Mouse (Mus musculus): ENCODE measurements at regions not wholly inside any gene's neighbourhood (a gene's known extent, or its start where the extent isn't known, plus 50 kb on each side); places are given as distances from the start of the nearest gene placed in this dataset.

DNA sequence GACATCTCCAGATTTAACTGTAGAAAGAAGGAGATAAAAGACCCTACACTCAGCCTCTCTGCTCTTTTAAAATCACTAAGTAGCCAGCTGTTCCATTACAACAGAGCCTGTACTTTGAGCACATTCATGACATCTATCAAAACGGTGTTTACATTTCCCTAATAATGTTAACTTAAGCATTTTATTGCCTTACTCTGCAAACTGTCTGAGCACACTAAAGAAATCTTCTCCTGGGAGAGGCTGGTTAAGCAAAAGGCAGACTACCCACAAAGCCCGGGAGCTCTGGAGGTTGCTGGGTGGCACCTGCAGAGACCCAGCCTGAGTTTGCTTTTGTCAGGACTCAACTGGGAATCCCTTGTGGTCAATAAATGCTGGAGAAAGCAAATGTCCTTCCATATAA, 567.5 kb upstream of the Negr1 start:
- H3K27ac ChIP-seq = no peak overlapping the region
- no peak overlapping the region for H3K4me3 ChIP-seq (replicated peaks)
- peak; percentile 84; the same call in 1 of the 2 replicates for ATAC-seq (ENCODE audit: insufficient number of reproducible peaks, insufficient read depth, low FRiP score, low TSS enrichment, low read depth)
- H3K27me3 ChIP-seq = no peaks in the 10 kb centered on the region
- H3K9ac ChIP-seq (replicated peaks) = no peak overlapping the region
- H3K36me3 ChIP-seq = no peaks in the 10 kb centered on the region
- H3K4me2 ChIP-seq = no peak overlapping the region
- H3K4me1 ChIP-seq (replicated peaks) = 0 out of 2 replicates have a peak, but pooled peaks cover 3% of the 10 kb centered on the region
- H3K9me3 ChIP-seq = no peaks in the 10 kb centered on the region
- WGBS = 22% methylated on average over 2 of the region's 2 CpGs

DNA sequence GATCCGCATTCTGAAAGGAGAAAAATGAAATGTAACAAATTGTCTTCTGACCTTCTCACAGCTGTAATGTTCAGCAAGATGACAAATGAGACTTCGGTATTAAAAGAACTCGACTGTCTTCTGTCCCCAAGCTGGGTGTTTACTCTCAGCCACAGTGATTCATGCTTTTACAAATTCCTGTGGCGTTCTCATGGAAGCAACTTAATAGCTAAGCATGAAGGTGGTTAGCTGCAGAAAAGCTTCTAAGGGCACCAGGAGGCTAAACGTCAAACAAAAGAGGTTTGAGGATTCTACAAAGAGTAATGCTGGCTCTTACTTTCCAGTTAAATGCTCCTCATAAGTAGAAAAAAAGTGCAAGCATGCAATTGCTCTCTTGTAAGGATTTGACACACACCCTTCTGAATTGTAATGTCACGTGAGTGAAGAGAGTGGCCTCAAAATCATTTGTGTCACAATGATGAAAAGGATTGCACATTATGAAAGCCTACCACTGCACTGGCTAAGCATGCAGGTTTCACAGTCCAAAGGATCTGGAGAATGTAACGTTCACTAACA, 543.8 kb upstream of the Negr1 start:
- ATAC-seq (ENCODE audit: insufficient number of reproducible peaks, insufficient read depth, low FRiP score, low TSS enrichment, low read depth) = no peak
- Histone ChIP-seq H3K36me3 (no peaks in the 10 kb centered on the region), H3K9me3 (no peaks in the 10 kb centered on the region), H3K9ac (replicated peaks) (no peak overlapping the region), H3K27ac (no peak overlapping the region), H3K4me1 (replicated peaks) (no peaks in the 10 kb centered on the region), H3K4me2 (no peak overlapping the region), H3K27me3 (no peaks in the 10 kb centered on the region), H3K4me3 (replicated peaks) (no peak overlapping the region)
- WGBS = 73% methylated on average over 7 of the region's 7 CpGs

DNA sequence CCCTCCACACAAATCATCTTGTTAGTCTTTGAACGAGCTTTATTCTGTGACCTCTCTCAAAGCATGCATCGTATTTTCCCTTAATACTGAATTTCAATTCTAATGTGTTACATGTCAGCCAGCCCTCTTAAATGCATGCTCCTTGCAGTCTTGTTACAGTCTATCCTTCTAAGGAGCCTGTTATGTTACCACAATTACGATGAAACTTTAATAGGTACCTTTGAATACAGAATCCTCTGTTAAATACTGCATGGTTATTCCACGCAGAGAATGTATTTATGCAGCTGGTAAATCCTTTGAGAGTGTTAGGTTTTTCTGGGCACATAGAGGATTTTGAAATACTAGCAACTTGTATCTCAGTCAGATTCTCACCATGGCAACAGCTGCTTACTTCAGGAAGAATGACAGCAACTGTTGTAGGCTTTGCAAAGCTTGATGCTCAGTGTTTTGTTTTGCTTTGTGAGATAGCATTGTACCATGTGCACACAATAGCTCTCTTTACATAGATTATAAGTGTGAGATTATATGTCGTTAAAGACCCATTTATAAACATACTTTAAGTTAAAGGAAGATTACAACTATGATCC, 532.9 kb upstream of the Negr1 start:
- H3K27me3 ChIP-seq = no peaks in the 10 kb centered on the region
- no peaks in the 10 kb centered on the region for H3K9me3 ChIP-seq
- no peaks in the 10 kb centered on the region for H3K36me3 ChIP-seq
- H3K4me2 ChIP-seq = no peak overlapping the region
- H3K4me1 ChIP-seq (replicated peaks) = no peaks in the 10 kb centered on the region
- no peak overlapping the region for H3K4me3 ChIP-seq (replicated peaks)
- 72% methylated on average over 5 of the region's 5 CpGs for WGBS
- no peak overlapping the region for H3K27ac ChIP-seq
- H3K9ac ChIP-seq (replicated peaks) = no peak overlapping the region
- ATAC-seq (ENCODE audit: insufficient number of reproducible peaks, insufficient read depth, low FRiP score, low TSS enrichment, low read depth) = no peak

DNA sequence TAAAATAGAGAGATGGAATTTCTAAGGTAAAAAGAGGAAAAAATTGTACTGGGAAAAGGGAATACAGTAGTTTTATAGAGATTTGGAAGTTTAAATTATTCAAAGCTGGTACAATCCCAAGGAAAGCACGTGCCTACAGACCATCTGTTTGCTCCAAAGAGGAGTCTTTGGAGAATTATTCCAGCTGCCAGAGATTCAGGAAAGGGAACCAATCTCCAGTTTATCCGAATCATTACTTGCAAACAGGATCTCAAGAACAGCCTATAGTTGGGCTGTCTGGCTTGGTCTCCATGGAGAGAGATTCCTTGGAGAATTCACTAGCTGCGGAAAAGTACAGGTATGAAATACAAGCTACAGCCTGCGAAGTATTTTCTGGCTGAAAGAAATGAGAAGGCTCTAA, 491.3 kb upstream of the Negr1 start:
- ATAC-seq (ENCODE audit: insufficient number of reproducible peaks, insufficient read depth, low FRiP score, low TSS enrichment, low read depth) = no peak
- Histone ChIP-seq H3K9me3 (no peaks in the 10 kb centered on the region), H3K27me3 (no peaks in the 10 kb centered on the region), H3K36me3 (no peaks in the 10 kb centered on the region), H3K4me1 (replicated peaks) (no peaks in the 10 kb centered on the region), H3K4me2 (no peak overlapping the region), H3K4me3 (replicated peaks) (no peak overlapping the region), H3K9ac (replicated peaks) (no peak overlapping the region), H3K27ac (no peak overlapping the region)
- 78% methylated on average over 4 of the region's 4 CpGs for WGBS

DNA sequence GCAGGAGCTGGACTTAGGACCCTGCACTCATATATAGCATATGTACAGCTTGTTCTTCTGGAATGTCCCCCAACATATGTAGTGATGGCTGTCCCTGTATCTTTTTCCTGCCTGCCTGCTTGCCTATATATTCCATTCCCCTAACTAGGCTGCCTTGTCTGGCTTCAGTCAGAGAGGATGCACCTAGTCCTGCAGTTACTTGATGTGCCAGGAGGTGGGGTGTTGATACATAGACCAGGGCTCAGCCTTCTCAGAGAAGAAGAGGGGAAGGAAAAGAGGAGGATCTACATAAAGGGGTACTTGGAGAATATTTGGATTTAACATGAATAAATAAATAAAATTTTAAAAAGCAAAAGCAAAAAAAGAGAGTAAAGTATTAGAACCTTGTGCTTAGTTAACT, 479.3 kb upstream of the Negr1 start:
- no peak overlapping the region for H3K4me3 ChIP-seq (replicated peaks)
- H3K4me2 ChIP-seq = no peak overlapping the region
- no peaks in the 10 kb centered on the region for H3K27me3 ChIP-seq
- no peaks in the 10 kb centered on the region for H3K36me3 ChIP-seq
- H3K9ac ChIP-seq (replicated peaks) = no peak overlapping the region
- no peaks in the 10 kb centered on the region for H3K9me3 ChIP-seq
- H3K4me1 ChIP-seq (replicated peaks) = no peaks in the 10 kb centered on the region
- no peak for ATAC-seq (ENCODE audit: insufficient number of reproducible peaks, insufficient read depth, low FRiP score, low TSS enrichment, low read depth)
- H3K27ac ChIP-seq = no peak overlapping the region

DNA sequence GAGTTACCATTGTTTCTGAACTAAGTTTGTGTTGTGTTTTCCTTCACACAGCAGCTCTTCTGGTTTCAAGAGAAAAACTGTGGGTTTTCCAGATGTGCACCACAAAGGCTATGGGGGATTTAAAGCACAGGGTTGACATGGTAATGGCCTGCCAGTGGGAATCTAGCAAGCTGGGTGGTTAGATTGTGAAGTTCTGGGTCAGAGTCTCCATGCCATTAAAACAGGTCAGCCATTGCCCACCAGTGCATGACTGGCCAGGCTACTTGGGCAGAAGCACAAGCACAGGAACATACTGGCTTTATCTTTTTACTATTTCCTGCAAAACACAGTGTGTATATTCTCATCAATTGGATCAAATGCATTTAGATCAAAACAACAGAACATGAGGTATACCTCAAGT, 467.9 kb upstream of the Negr1 start:
- Histone ChIP-seq H3K9ac (replicated peaks) (no peak overlapping the region), H3K9me3 (no peaks in the 10 kb centered on the region), H3K4me3 (replicated peaks) (no peak overlapping the region), H3K27ac (no peak overlapping the region), H3K4me2 (no peak overlapping the region), H3K36me3 (no peaks in the 10 kb centered on the region), H3K4me1 (replicated peaks) (peaks cover 5% of the 10 kb centered on the region; the same call in 1 of the 2 replicates), H3K27me3 (no peaks in the 10 kb centered on the region)
- ATAC-seq (ENCODE audit: insufficient number of reproducible peaks, insufficient read depth, low FRiP score, low TSS enrichment, low read depth) = no peak

DNA sequence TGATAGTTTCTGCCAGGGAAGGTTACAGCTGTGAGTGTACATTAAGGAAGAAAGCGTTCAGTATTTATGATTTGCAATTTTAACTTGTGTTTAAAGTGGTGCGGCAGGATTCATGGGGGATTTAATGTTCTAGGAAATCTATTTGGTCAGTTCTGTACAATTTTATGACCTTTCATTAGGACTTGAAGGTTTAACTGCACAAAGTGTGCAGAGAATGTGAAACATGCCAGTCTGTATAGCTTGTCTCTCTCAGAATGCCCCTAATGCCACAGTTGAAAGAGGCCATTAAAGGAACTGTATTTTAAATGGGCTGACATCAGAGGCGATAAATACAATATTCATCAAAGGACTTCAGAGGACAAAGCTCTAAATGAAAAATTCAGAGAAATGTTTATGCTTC, 466.6 kb upstream of the Negr1 start:
- H3K4me3 ChIP-seq (replicated peaks) = no peak overlapping the region
- peaks cover 5% of the 10 kb centered on the region; the same call in 1 of the 2 replicates for H3K4me1 ChIP-seq (replicated peaks)
- H3K27ac ChIP-seq = no peak overlapping the region
- 0 out of 2 replicates have a peak, but pooled peaks have one; percentile 59 for ATAC-seq (ENCODE audit: insufficient number of reproducible peaks, insufficient read depth, low FRiP score, low TSS enrichment, low read depth)
- H3K9me3 ChIP-seq = no peaks in the 10 kb centered on the region
- no peaks in the 10 kb centered on the region for H3K36me3 ChIP-seq
- no peaks in the 10 kb centered on the region for H3K27me3 ChIP-seq
- H3K9ac ChIP-seq (replicated peaks) = no peak overlapping the region
- H3K4me2 ChIP-seq = no peak overlapping the region
- WGBS = 26% methylated on average over 3 of the region's 3 CpGs

DNA sequence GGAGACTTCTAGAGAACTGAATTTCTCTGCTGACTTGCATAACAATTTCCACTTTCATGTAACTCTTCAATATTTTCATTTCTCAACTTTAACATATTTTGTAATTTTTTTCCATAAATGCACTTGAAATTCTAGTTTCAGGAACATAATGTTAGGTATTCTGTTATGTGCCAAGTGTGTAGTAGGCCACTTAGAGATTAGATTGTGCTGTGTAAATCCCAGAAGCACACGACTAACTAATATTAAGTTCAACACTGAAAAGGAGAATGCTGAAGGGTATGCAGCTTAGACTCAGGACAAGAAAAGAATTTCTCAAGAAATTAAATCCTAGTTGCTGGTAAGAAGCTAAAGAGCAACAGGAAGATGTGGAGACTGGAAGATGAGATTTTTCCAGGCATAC, 455.8 kb upstream of the Negr1 start:
- no peaks in the 10 kb centered on the region for H3K4me1 ChIP-seq (replicated peaks)
- 92% methylated on average over 1 of the region's 1 CpGs for WGBS
- no peak overlapping the region for H3K4me3 ChIP-seq (replicated peaks)
- H3K9ac ChIP-seq (replicated peaks) = no peak overlapping the region
- no peak overlapping the region for H3K4me2 ChIP-seq
- H3K27me3 ChIP-seq = no peaks in the 10 kb centered on the region
- no peaks in the 10 kb centered on the region for H3K9me3 ChIP-seq
- ATAC-seq (ENCODE audit: insufficient number of reproducible peaks, insufficient read depth, low FRiP score, low TSS enrichment, low read depth) = no peak
- no peaks in the 10 kb centered on the region for H3K36me3 ChIP-seq
- H3K27ac ChIP-seq = no peak overlapping the region

DNA sequence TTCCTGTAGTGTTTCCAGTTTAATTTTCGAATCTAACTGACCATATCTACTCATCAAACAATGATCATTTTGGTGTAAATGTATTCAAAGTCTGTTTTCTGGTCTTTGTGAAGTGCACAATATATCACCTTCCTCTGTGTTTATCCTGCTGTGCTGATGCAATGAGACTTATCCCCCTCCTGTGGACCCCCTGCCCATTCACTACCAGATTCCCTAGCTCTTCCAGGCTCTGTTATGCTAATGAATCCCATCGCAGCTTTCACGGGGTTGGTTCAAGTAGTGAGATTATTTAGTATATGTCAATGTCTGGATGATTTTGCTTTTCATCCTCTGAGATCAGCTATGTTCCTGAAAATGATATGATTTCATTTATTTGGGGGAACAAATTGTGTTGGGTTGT, 441.3 kb upstream of the Negr1 start:
- H3K9me3 ChIP-seq = no peaks in the 10 kb centered on the region
- no peaks in the 10 kb centered on the region for H3K27me3 ChIP-seq
- no peaks in the 10 kb centered on the region for H3K36me3 ChIP-seq
- no peak overlapping the region for H3K9ac ChIP-seq (replicated peaks)
- H3K27ac ChIP-seq = no peak overlapping the region
- H3K4me1 ChIP-seq (replicated peaks) = no peaks in the 10 kb centered on the region
- no peak overlapping the region for H3K4me3 ChIP-seq (replicated peaks)
- ATAC-seq (ENCODE audit: insufficient number of reproducible peaks, insufficient read depth, low FRiP score, low TSS enrichment, low read depth) = no peak
- H3K4me2 ChIP-seq = no peak overlapping the region
- 36% methylated on average over 3 of the region's 3 CpGs for WGBS

DNA sequence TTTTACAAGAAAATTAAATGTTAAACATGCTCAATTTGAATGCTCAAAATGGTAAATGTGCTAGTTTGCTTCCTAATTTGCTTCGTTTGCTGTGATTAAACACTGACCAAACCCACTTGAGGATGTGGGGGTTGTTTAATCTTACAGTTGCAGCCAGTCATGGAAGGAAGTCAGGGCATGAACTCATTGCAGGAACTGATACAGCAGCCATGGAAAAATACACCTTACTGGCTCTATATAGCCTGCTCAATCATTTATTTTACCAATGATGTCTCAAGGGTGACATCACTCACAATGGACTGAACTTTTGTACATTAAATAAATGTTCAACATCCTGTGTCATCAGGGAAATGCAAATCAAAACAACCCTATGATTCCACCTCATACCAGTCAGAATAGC, 430.0 kb upstream of the Negr1 start:
- Histone ChIP-seq H3K9ac (replicated peaks) (no peak overlapping the region), H3K4me3 (replicated peaks) (no peak overlapping the region), H3K36me3 (no peaks in the 10 kb centered on the region), H3K4me1 (replicated peaks) (no peaks in the 10 kb centered on the region), H3K4me2 (no peak overlapping the region), H3K27ac (no peak overlapping the region), H3K9me3 (no peaks in the 10 kb centered on the region), H3K27me3 (no peaks in the 10 kb centered on the region)
- ATAC-seq (ENCODE audit: insufficient number of reproducible peaks, insufficient read depth, low FRiP score, low TSS enrichment, low read depth) = no peak
- WGBS = 58% methylated on average over 1 of the region's 1 CpGs

DNA sequence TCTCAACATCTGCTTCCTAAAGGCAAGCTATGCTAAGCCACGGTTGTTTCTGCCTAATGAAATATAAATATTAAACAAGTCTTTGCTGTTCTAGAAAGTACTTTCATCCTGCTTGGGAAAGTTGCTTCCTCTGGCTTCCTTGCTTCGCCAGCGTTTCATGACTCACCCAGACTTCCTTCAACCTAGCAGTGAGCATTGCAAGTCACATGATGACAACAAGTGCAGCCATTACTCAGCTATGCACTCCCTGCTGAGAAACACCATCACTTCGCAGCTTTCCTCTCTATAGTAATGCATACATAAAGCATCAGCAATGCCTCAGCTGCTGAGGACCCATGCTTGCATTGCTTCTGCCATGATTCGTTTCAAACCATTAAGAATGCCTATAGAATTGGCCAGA, 420.2 kb upstream of the Negr1 start:
- Histone ChIP-seq H3K4me1 (replicated peaks) (peaks cover 5% of the 10 kb centered on the region), H3K9ac (replicated peaks) (no peak overlapping the region), H3K27ac (no peak overlapping the region), H3K36me3 (no peaks in the 10 kb centered on the region), H3K9me3 (no peaks in the 10 kb centered on the region), H3K4me2 (no peak overlapping the region), H3K27me3 (no peaks in the 10 kb centered on the region), H3K4me3 (replicated peaks) (no peak overlapping the region)
- 41% methylated on average over 5 of the region's 5 CpGs for WGBS
- ATAC-seq (ENCODE audit: insufficient number of reproducible peaks, insufficient read depth, low FRiP score, low TSS enrichment, low read depth) = no peak

DNA sequence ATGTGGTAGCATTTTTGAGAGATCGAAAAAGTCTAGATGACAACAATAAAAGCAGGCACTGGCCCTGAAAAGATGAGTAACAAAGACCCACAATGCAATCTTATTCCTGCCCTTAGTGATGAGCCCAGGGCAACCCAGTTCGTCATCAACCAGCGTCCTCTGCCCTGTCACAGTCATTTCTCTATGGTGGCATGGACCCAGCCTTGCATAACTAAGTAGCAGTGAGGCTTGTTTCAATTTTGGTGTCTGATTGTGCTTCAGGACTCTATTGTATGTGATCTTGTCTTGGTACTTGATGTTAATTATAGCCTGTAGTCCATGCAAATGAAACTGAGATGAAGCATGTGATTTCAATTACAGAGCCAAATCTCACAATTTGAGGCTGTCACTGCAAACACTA, 412.3 kb upstream of the Negr1 start:
- no peak for ATAC-seq (ENCODE audit: insufficient number of reproducible peaks, insufficient read depth, low FRiP score, low TSS enrichment, low read depth)
- Histone ChIP-seq H3K27ac (no peak overlapping the region), H3K9ac (replicated peaks) (no peak overlapping the region), H3K4me2 (no peak overlapping the region), H3K9me3 (no peaks in the 10 kb centered on the region), H3K4me3 (replicated peaks) (no peak overlapping the region), H3K27me3 (no peaks in the 10 kb centered on the region), H3K36me3 (no peaks in the 10 kb centered on the region), H3K4me1 (replicated peaks) (no peaks in the 10 kb centered on the region)
- 91% methylated on average over 3 of the region's 3 CpGs for WGBS

All from limb, embryonic 12.5 days (tissue).